Mouse (Mus musculus) embryo, embryonic 10 days (tissue): Measurements from ENCODE around the gene Gfpt2.
"Not testable (repeated sequence)": the region's sequence is repeated elsewhere in the genome, so short reads cannot be mapped to it uniquely, and the experiment has no call there.

Source experiments
- DNase-seq: peaks from one replicate; pipeline ENCODE4 v3.0.0-alpha.2; 2015; ENCODE audit warnings: low spot score

Gfpt2 gene

DNA sequence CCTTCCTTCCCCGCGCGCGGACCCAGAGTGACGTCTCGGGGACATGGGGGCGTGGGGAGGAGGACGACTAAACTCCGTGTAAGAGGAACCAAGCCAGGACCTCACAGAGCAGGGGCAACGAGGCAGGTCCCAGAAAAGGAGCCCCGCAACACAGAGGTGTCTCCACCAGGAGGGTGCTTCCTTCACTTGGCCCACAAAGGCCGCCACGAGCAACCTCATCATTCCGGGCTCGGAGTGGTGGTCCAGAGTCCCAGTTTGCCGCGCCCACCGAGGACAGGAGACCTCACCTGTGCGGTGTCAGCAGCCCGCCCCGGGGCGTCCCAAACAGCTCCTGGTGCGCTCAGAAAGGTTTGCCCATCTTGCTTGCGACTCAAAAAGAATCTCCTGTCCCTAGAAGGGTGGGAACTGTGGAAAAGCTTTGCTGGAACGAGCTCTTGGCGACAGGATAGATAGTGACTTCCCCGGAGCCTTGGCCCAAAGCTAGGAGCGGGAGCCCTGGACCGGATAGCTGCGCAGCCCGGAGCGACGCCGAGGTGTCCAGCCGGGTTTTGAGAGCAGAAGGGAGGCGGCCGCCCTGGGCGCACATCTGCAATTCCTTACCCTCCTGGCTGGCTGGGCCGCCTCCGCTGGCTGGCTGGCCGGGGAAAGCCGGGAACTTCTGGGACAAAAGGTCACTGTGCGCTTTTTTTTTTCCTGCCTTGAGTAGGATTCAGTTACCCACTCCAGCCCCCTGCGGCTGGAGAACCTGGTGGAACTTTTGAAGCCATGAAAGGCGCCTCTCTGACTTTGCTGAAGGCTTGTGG is 565 bp downstream of the Gfpt2 start:
- peak; percentile 72 for DNase-seq

DNA sequence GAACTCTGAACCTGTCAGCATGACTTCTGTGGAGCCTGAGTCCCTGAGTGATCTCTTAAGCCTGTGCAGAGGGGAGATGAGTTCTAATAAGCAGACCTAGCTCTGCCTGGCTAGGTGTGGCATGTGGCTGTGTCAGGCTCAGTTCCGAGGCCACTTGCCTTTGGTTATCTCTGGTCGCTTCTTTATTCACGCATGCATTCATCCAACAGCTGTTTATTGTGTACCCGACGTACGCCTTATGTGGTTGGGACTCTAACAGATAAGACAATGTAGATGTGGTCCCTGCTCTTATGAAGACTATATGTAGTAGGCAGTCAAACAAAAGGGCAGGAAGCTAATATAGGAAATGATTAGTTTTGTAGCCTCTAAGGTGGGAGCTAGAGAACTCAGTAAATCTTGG is 5.0 kb downstream of the Gfpt2 start:
- no peak for DNase-seq

DNA sequence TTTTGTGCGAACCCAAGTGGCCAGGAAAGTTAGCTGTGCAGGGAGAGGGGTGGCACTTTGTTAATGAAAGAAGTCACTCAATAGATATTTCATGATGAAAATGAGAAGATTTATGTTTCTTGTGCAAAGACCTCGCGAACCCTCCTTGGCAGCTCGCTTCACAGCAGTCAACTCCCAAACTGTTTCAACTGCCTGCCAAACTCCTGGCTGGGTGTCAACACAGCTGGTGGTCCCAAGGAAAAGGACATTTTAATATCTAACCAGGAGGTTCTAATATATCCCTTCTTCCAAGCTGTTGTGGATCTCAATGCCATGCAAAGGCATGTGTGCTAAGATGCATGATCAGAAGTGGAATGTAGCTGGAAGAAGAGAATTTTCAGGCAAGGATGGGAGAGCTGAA is 7.5 kb downstream of the Gfpt2 start:
- no peak for DNase-seq

DNA sequence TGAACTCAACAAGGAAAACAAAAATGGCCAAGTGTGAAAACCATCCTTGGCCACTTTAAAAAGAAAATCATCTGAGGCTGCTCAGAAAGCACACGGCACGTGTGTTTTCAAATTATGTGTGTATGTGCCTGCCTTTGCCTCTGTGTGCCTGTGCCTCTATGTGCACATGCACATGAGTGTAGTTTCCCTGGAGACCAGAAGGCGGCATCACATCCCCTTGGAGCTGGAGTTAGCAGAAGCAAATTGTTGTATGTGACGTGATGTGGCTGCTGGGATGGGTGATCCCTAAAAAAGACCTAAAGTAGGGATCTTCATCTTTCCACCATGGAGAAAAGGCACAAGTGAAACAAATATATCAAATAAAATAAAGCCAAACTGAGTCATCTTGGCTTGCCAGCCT is 9.8 kb downstream of the Gfpt2 start:
- DNase-seq = no peak

DNA sequence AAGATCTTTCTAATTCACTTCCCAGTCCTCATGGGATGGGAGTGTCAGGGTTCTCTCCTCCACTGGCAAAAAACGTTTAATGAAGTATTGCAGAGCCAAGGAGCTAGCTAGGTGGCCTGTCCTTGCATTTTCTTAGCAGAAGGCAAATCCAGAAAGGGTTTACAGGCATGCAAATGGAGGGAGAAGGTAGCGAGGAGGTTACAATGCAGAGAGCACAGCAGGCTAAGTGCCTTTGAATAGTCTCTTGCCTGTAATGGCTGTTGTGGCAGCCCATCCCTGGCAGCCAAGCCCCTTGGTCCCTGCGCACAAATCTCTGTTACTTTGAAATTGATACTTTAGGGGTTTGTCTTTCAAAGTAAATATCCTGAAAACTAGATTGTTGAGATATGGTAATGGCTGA is 12.2 kb downstream of the Gfpt2 start:
- DNase-seq = no peak

DNA sequence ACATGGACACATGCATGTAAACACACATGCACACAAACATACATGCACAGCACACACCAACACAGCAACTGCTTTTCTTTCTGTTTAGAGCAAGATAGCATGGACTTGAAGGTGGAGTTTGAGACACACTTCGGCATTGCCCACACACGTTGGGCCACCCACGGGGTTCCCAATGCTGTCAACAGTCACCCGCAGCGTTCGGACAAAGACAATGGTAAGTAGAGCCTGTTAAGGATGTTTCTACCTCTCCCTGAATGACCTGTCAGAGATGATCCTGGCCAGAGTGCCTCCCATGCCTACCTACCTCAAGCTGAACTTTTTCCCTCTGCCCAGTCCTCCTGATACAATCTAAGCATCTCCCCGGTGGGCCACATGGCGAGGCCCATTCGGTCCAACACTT is 15.0 kb downstream of the Gfpt2 start:
- no peak for DNase-seq

DNA sequence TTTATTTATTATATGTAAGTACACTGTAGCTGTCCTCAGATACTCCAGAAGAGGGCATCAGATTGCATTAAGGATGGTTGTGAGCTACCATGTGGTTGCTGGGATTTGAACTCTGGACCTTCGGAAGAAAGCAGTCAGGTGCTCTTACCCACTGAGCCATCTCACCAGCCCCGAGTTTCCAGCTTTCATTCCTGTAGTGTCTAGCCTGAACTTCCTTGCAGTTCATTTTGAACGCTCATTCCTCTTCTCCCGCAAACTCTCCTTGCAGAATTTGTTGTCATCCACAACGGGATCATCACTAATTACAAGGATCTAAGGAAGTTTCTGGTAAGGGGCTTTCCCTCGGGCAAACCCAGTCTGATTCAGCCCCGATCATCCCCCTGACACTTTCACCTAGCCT is 16.7 kb downstream of the Gfpt2 start:
- DNase-seq = not testable (repeated sequence)

DNA sequence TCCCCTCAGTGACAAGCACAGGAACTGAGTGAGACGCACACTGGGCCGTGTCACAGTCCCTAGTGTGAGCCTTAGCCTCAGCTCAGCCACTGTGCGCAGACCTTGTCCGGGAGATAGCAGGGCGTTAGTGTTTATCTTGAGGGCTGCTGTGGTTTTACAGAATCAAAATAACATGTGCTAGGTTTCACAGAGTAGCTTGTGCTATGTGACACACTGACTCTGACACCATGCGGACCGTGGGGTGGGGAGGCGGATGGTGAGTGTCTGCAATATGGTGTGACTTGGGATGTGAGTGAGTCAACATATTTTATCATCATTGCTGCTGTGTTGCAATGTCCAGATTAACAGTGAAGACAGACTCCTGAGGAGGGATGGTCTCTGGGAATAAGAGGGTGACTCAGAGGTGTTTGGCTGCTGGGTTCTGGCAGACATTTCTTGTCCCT is 17.1 kb downstream of the Gfpt2 start:
- no peak for DNase-seq

DNA sequence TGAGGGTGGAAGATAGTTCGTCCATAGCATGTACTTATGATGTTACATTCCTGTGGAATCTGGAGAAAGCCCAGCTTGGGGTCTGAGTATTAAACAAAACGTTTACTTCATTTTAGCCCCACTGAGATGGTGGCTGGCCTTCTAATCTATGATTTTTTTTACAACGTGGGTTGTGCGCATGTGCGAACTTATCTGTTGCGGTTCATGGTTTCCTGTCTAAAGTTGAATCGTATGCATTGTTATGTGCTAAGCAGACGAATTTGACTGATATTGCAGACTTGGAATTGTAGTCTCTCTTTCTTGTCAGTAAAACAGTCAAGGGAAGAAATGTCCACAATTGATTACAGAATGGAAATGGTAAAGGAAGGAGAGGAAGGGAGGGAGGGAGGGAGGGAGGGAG is 17.9 kb downstream of the Gfpt2 start:
- DNase-seq = no peak

DNA sequence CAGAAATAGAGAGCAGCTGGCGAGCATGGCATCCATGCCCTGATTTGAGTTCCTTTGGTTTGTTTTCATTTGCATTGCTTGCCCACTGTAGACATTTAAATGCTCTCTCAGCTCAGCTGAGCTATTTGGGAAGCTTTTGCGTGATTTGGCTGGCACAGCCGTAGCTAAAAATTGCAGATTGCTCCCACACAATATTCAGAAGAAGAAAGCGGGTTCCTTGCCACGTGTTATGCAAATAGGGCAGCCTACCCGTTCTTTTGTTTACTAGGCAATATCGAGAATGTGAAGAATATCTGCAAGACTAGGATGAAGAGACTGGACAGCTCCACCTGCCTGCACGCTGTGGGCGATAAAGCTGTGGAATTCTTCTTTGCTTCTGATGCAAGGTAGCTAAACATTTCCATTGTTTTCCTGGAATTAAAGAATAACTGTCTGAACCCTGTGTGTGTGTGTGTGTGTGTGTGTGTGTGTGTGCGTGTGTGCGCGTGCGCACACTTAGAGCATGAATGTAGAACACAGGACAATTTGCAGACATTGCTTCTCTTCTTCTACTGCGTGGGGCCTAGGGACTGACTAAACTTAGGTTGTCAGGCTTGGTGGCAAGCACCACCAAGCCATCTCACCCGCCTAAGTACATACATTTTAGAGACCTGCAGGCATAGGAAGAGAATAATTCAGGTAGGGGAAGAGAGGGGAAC is 25.0 kb downstream of the Gfpt2 start:
- no peak for DNase-seq

DNA sequence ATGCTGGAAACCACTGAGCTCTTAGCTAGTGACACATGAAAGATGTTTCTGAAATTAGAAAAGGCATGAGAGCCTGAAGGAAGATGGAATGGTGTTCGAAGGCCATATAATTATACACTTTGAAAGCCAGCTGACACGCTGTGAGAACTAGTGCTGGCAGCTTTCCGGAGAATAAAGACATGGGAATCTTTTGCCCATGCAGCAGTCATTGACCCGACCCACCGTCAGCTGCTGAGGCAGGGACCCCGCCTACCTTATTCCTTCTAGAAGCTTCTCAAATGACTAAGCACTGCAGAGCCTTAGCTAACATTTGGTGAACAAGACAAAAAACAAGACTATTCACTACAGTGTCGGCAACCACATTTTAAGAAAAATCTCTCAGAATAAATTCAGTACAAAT is 25.7 kb downstream of the Gfpt2 start:
- DNase-seq = no peak

DNA sequence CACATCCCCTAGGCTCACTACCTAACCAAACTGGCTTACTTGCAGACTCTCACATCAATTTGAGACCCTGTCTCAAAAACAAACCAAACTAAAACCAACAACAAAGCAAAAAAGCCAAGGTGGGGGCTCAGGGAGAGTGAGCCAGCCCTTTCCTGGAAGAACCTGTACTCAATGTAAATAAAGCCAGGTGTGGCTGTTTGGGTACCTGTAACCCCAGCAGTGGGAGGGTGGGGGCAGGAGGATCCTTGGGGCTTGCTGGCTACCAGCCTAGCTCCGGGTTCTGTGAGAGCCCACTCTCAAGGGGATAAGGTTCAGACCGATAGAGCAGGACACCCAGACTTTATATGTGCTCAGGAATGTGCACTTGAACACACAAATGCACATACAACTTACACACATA is 26.9 kb downstream of the Gfpt2 start:
- DNase-seq = no peak

DNA sequence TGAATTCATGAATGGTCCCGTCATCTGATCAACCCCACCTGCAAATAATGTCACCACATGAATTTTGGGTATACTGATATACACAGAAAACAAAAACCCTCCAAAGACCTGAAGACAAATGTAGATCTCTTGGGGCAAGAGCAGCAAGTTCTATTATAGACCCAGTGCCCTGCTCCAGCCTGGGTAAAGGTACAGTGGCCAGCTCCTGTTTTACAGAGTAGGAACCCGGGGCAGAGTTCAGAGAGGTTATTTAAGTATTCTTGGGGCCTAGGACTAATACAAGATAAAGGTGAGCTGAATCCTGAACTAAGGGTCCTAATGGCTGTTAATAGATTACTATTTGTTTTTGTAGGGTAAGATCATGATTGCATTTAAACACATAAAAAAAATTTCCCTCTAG is 27.6 kb downstream of the Gfpt2 start:
- DNase-seq = no peak

DNA sequence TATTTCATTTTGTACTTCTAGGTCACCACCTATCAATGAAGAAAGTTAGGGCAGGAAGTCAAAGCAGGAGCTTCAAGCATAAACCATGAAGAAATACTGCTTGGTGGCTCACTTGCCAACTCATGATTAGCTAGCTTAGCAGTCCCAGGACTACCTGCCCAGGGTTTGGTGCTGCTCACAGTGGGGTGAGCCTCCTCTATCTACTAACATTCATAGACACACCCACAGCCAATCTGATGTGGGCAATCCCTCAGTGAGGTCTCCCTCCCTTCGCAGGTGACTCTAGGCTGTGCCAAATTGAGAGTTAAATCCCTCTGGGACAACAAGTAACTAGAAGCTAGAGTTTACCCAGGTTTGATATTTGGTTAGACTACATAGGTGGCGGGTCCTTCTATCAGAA is 28.4 kb downstream of the Gfpt2 start:
- no peak for DNase-seq

DNA sequence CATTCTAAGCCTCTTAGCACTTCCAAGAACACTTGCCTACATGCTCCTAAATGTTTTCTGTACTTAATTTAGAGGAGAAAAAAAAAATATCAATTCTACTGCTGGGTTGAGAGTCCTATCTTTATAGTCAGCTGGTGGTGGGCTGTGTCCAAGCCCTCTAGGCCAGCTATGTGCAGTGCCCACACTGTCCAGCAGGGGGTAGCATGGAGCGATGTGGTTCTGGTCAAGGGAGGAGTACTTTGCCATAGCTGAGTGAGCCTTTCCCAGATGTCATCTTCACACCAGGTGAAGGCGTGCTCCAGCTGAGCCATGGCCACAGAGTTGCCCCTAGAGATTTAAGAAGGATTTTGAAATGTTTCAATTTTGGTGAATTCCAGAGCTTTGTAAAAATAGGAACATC is 30.9 kb downstream of the Gfpt2 start:
- DNase-seq = peak; percentile 74

DNA sequence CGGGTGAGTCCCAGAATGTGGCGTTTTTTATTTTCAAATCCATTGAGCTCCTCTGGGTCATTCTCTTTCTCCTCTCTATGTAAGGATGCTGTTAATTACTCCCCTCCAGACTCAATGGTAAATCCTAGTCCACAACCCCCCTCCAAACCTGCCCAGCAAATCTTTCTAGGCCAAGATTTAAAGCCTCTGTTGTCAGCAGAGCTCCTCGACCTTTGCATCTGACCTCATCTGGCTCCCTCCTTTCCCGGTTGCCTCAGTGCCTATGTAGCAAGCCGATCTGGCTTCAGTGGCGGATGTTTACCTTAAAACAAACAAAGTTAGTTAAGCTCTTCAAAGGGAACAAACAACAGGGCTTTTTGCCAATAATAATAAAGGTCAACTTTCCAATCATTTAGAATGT is 33.3 kb downstream of the Gfpt2 start:
- peak; percentile 67 for DNase-seq

DNA sequence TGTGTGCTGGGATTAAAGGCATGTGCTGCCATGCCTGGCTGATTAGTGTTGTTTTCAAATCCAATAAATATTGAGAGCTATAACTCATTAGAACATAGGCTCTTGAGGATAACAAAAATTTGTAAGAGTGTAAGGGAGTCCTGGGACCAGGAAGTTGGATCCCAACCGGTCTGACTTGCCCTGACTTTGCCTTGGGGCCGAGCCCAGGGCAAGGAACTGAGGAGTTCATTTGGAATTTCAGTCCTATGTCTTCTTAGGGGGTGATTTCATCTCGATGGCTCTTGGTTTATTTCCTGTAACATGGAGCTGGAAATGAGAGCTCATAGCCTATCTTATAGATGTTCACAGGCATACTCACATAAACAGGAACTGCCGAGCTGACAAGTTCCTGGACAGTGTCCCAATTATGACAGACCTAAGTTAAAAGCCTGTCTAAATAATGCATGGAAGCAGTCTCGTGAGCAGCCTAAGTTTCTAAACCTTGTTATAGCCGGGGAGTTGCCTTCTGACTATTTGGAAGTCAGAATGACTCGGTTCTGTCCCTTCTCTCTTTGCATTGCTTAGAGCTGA is 35.3 kb downstream of the Gfpt2 start:
- no peak for DNase-seq

DNA sequence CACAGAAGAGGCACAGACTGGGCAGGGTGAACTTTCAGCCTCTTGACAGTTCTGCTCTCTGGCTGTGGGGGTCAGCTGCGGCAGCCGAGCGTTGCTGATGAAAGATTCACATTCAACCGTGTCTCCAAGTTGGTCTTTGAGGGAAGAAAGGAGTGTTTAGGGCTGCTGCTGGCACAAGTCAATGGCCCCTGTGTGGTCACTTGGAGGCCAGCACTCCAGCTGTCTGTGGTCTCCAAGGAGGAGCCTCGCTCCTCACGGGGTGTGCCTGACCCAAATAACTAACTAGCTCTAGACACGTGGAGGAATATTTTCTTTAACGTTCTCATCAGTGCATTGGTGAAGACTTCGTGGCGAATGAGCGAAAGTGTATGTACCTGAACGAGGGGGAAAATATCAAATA is 38.0 kb downstream of the Gfpt2 start:
- no peak for DNase-seq

DNA sequence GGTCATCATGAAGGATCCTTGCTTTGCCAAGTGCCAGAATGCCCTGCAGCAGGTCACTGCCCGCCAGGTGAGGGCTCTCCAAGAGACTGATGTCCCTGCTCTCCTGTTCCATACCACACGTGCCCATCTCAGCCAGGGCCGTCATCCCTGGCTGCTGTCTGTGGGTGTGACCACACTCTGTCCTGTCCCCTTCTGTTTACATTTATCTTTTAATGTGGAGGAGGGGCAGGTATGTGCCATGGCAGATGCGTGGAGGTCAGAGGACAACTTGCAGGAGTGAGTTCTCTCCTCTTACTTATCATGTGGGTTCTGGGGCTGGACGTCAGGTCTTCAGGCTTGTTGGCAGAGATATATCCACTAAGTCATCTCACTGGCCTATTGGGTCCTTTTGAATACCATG is 39.0 kb downstream of the Gfpt2 start:
- DNase-seq = no peak

DNA sequence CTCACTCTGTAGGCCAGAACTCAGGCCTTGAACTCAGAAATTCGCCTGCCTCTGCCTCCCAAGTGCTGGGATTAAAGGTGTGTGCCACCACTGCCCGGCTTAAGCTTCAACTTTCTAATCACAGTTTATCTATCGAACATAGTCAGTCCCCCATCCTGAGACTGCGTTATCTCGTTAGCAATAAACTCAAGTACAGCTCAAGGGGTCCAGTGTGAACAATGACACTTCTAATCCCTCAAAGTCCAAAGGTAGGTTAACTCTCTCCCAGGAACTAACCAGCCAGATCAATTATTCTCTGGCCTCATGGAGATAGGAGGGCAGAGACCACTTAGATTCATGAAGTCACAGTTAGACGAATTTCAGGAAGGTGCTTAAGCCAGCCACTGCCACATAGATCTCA is 40.3 kb downstream of the Gfpt2 start:
- no peak for DNase-seq

DNA sequence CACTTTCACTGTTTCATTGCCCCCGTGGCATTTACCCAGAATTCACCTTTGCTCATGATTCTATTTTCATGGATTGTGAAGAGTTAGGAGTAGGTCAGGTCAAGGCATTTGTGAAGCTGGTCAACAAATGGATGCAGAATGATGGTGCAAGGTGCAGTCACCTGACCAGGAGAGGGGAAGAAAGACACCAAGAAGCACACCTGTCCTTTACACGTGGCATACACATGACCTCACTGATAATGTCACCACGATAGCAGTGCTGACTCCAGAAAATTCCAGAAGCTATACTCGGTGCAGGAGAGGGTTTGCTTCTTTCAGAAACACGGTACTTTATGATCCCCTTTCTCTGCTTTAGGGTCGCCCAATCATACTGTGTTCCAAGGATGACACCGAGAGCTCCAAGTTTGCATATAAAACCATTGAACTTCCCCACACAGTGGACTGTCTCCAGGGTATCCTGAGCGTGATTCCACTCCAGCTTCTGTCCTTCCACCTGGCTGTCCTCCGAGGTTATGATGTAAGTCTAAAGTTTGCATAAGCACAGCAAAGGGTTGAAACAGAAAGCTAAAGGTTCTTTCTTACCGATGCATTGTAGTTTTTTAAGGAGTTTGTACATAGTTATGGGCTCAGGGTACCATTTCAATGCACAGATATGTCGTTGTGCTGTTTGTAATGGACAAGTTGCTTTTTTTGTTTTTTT is 41.4 kb downstream of the Gfpt2 start:
- no peak for DNase-seq

DNA sequence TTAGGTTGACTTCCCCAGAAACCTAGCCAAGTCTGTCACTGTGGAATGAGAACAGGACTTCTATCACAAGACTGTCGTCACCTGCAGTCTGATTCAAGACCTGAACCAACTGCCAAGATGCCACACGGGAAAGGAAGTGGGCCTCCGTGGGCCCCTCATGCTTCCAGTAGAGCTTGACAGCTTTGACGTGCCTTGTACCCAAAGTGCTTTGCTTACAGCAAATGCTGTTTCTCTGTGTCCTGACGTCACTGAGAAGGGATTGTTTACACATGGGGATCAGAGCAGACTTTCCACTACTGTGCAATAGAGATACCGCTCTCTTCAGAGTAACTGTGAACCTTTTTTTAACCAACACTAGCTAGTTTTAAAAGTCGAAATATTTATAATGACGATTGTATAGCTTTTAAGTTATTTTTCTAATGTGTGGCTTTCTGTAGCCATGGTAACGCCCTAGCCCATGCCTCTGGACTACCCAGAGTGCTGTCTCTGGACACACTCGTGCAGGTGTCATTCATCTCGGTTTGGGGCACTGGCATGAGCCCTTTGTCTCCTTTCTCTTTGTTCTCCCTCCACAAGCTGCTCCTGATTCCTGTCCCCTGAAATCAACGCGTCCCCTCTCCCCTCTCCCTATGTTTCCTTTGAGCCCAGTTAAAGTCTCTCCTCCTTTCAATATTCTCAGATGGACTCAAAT is 43.9 kb downstream of the Gfpt2 start:
- no peak for DNase-seq
